ENCODE assay signal across 27 mouse cellular contexts in genomic region chr4:92265878-92266277, GRCm38 (mm10).
"Had no signal": no experiment of that assay in that cellular context is flagged by ENCODE, and none has a peak within 500 bp of the region (broad histone marks: within the 10 kb centered on the region; RNA-seq: fewer than 3 reads in every experiment).

No protein-coding gene starts in this region.

- H3K27me3 ChIP-seq: embryonic facial prominence, embryonic 12.5 days; embryonic facial prominence, embryonic 13.5 days; embryonic facial prominence, embryonic 15.5 days; forebrain, embryonic 12.5 days; heart, embryonic 12.5 days had no signal

- ATAC-seq: forebrain, postnatal 0 days had no signal

- H3K9me3 ChIP-seq: embryonic facial prominence, embryonic 10.5 days; embryonic facial prominence, embryonic 12.5 days; embryonic facial prominence, embryonic 13.5 days; embryonic facial prominence, embryonic 15.5 days; forebrain, embryonic 12.5 days; heart, embryonic 10.5 days; heart, embryonic 12.5 days had no signal

- H3K27ac ChIP-seq: embryonic facial prominence, embryonic 10.5 days; embryonic facial prominence, embryonic 12.5 days; embryonic facial prominence, embryonic 13.5 days; embryonic facial prominence, embryonic 15.5 days; forebrain, embryonic 12.5 days; gastrocnemius, adult 2 months; heart, adult 2 months; heart, embryonic 10.5 days had no signal

- H3K9ac ChIP-seq: embryonic facial prominence, embryonic 12.5 days; embryonic facial prominence, embryonic 13.5 days; embryonic facial prominence, embryonic 15.5 days; forebrain, embryonic 12.5 days; forebrain, postnatal 0 days; heart, embryonic 12.5 days had no signal

- DNase-seq: cerebellum, adult 2 months; cerebellum, adult 8-10 months; cerebellum, adult 9-10 months; cerebellum, adult 9-11 months; cerebellum, postnatal 10 days; cerebellum, postnatal 14 days; cerebellum, postnatal 25 days; cerebellum, postnatal 36 days; embryo, embryonic 11 days; forebrain, postnatal 0 days; gastrocnemius, adult 2 months; gastrocnemius, postnatal 10 days; gastrocnemius, postnatal 14 days; gastrocnemius, postnatal 25 days; gastrocnemius, postnatal 36 days; heart, adult 11 months; heart, adult 18-20 months; heart, adult 2 months had no signal

- H3K4me2 ChIP-seq: embryonic facial prominence, embryonic 12.5 days; embryonic facial prominence, embryonic 13.5 days; embryonic facial prominence, embryonic 15.5 days; forebrain, embryonic 12.5 days; heart, embryonic 11.5 days; heart, embryonic 12.5 days had no signal

- H3K4me3 ChIP-seq: embryonic facial prominence, embryonic 10.5 days; embryonic facial prominence, embryonic 12.5 days; embryonic facial prominence, embryonic 13.5 days; embryonic facial prominence, embryonic 15.5 days; erythroblast, embryonic 14.5 days; forebrain, embryonic 12.5 days; gastrocnemius, adult 2 months; heart, adult 2 months; heart, embryonic 10.5 days; heart, embryonic 12.5 days had no signal

- H3K36me3 ChIP-seq: embryonic facial prominence, embryonic 10.5 days; embryonic facial prominence, embryonic 12.5 days; embryonic facial prominence, embryonic 13.5 days; embryonic facial prominence, embryonic 15.5 days; forebrain, embryonic 12.5 days; heart, embryonic 10.5 days; heart, embryonic 12.5 days had no signal

- H3K4me1 ChIP-seq: embryonic facial prominence, embryonic 10.5 days; embryonic facial prominence, embryonic 12.5 days; embryonic facial prominence, embryonic 13.5 days; embryonic facial prominence, embryonic 15.5 days; forebrain, embryonic 12.5 days; heart, embryonic 10.5 days; heart, embryonic 12.5 days had no signal
